Mouse (Mus musculus): ENCODE measurements around the gene Parp16. TPM values are rescaled to one million over a fixed set of nuclear protein-coding genes. Genes with fewer than 3 reads are reported as not detected.
"Not testable (repeated sequence)": the region's sequence is repeated elsewhere in the genome, so short reads cannot be mapped to it uniquely, and the experiment has no call there.

Gene Parp16
- total RNA-seq, 2 experiments from 2014 or later = 3.6 to 4.0 TPM

- DNase-seq (ENCODE audit: extremely low spot score in 1 of 2, low spot score in 2 of 2) = no peak
- intact Hi-C loops (cut with DNase I) = loop anchor here (5.0 kb wide), 1 partner anchor 65 kb away; no protein-coding TSS in a partner anchor
- H3K4me3 ChIP-seq = no peak overlapping the region
- H3K27ac ChIP-seq = no peak overlapping the region
- TF ChIP-seq CTCF (IDR thresholded peaks at IDR 0.05) = no peak
These were observed 21.8 kb downstream of the Parp16 start for GRCm38 (mm10) chr9:65216972-65217371.

DNA sequence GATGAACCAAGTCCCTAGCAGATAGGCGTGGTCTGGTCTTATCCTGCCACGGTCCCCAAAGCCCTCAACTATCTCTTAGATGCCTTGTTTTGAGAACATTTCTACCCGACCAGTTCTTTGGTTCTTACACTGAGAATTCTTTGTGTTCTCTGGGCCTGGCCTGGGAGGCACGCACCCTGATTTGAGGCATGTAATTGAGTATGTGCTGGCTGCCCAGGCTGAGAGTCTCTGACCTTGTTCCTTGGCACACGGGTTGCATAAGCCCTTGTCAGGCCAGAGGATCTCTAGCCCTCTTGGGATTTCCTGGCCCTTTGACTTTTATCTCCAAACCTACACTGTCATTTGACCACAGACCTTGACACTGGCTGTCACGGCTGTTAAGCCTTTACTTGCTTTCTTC is 22.5 kb downstream of the Parp16 start:
- no peak for TF ChIP-seq CTCF (IDR thresholded peaks at IDR 0.05)
- intact Hi-C loops (cut with DNase I) = loop anchor here (5.0 kb wide), 1 partner anchor 65 kb away; no protein-coding TSS in a partner anchor
- H3K4me3 ChIP-seq = no peak overlapping the region
- no peak overlapping the region for H3K27ac ChIP-seq
- no peak for DNase-seq (ENCODE audit: extremely low spot score in 1 of 2, low spot score in 2 of 2)

DNA sequence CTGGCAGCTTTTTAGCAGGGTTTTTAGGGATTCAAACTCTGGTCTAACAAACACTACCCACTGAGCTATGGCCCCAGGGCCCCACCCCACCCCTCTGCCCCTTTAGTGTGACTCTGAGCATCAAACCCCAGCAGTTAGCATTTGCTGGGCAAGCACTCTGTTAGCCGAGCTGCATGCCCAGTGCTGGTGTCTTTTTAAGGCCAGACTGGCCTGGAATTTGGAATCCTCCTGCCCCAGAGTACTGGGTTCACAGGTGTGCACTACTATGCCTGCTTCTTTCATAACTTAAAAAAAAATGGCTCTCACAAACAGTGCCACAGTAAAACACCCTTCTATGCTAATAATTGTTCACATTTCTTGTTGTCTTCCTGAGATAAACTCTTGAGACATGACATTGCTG is 23.8 kb downstream of the Parp16 start:
- intact Hi-C loops (cut with DNase I) = loop anchor here (5.0 kb wide), 1 partner anchor 63 kb away; no protein-coding TSS in a partner anchor
- no peak for TF ChIP-seq CTCF (IDR thresholded peaks at IDR 0.05)
- no peak overlapping the region for H3K27ac ChIP-seq
- DNase-seq (ENCODE audit: extremely low spot score in 1 of 2, low spot score in 2 of 2) = no peak
- no peak overlapping the region for H3K4me3 ChIP-seq

- H3K4me3 ChIP-seq; DNase-seq (ENCODE audit: extremely low spot score in 1 of 2, low spot score in 2 of 2); H3K27ac ChIP-seq; intact Hi-C loops (cut with DNase I): not testable (repeated sequence)
- peak; percentile 16 for TF ChIP-seq CTCF (IDR thresholded peaks at IDR 0.05)
These were observed 25.2 kb downstream of the Parp16 start for GRCm38 (mm10) chr9:65220398-65220797.

GRCm38 (mm10) chr9:65223927-65224326 is 28.8 kb downstream of the Parp16 start:
- TF ChIP-seq CTCF (IDR thresholded peaks at IDR 0.05) = no peak
- DNase-seq (ENCODE audit: extremely low spot score in 1 of 2, low spot score in 2 of 2) = no peak
- intact Hi-C loops (cut with DNase I) = no loop called here
- Histone ChIP-seq H3K4me3 (no peak overlapping the region), H3K27ac (no peak overlapping the region)

DNA sequence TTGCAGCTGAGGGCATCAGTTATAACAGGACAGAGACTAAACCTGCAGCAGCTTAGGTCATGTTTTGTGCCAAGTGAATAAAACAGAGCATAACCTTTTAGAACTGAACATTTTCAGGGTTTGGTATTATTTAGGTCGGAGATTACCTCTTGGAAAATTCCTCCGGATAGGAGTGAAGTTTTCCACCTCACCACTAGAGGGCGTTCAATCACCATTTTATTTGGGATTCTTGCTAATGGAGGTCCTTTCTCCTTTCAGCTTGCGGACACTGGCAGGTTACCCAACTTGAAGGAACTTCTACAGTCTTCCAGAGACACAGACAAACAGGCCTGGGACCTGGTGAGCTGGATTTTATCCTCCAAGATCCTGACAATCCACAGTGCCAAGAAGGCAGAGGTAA is 30.6 kb downstream of the Parp16 start:
- DNase-seq (ENCODE audit: extremely low spot score in 1 of 2, low spot score in 2 of 2) = no peak
- peak; percentile 60 for TF ChIP-seq CTCF (IDR thresholded peaks at IDR 0.05)
- H3K4me3 ChIP-seq = no peak overlapping the region
- H3K27ac ChIP-seq = no peak overlapping the region
- intact Hi-C loops (cut with DNase I) = loop anchor here (2.0 kb wide), 1 partner anchor 55 kb away; no protein-coding TSS in a partner anchor

GRCm38 (mm10) chr9:65230250-65230649 is 35.1 kb downstream of the Parp16 start:
- Histone ChIP-seq H3K27ac (no peak overlapping the region), H3K4me3 (no peak overlapping the region)
- intact Hi-C loops (cut with DNase I) = no loop called here
- no peak for TF ChIP-seq CTCF (IDR thresholded peaks at IDR 0.05)
- DNase-seq (ENCODE audit: extremely low spot score in 1 of 2, low spot score in 2 of 2) = no peak

DNA sequence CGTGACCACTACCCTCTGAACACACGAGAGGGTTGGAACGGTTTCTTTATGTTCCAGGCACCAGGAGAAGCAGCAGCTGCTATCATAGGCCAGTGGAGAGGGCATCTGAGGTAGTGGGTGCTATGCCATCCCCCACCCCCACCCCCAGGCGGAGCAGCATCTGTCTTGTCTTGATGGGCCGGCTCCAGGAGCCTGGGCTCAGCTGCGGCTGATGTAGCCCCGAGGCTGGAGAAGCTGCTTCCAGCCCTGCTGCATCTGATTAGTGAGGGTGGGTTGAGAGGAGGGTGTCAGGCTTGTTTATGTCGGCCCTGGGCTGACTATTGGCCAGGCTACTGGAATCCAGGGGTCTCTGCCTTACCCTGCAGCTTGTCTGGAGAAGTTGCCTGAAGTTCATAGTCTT is 36.1 kb downstream of the Parp16 start:
- Histone ChIP-seq H3K4me3 (no peak overlapping the region), H3K27ac (no peak overlapping the region)
- no peak for DNase-seq (ENCODE audit: extremely low spot score in 1 of 2, low spot score in 2 of 2)
- TF ChIP-seq CTCF (IDR thresholded peaks at IDR 0.05) = no peak
- intact Hi-C loops (cut with DNase I) = no loop called here

DNA sequence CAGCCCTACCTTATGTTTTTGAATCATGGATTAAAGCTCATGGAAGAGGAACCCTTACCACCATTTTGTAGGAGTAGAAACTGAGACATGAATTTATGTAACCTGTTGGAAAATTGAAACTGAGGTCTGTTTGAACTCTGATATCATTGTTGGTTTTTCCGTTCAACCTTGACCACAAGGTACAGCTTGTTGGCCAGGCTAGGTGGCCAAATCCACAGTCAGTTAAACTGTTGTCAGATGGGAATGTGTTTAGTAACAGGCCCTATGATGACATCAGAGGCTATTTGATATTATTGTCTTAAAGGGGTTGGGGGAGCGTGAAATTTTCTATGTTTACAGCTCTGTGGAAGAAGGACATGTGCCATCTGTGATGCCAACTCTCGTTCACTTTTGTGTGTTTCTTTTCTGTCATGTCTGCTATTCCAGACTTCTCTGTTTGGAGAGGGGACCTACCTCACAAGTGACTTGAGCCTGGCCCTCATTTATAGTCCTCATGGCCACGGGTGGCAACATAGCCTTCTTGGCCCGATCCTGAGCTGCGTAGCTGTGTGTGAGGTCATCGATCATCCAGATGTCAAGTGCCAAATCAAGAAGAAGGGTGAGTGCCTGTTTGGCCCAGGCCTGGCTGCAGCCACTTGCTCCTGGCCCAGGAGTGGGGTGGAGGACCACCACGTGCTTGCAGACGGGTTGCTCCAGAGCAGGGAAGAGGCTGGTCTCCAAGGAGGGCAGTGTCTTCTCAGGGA is 38.3 kb downstream of the Parp16 start:
- H3K4me3 ChIP-seq = no peak overlapping the region
- no peak for TF ChIP-seq CTCF (IDR thresholded peaks at IDR 0.05)
- no peak for DNase-seq (ENCODE audit: extremely low spot score in 1 of 2, low spot score in 2 of 2)
- H3K27ac ChIP-seq = no peak overlapping the region
- intact Hi-C loops (cut with DNase I) = no loop called here

DNA sequence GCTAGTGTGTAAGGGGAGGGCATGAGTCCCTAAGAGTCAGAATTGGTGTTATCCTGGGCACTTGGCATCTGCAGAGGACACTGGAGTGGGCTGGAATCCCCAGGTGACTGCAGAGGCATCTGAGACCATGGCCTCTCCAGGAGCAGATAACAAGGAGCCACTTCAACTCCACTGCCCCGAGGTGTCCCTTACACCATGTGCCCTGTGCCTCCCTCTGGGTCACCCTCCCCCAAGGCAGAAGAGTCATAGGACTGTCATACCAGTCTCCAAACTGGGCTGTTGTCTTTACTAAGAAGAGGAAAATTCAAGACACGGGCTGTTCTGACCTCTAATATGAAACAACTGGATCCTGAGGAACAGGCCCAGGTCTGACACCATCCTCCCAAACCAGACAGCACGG is 39.6 kb downstream of the Parp16 start:
- Histone ChIP-seq H3K27ac (no peak overlapping the region), H3K4me3 (no peak overlapping the region)
- DNase-seq (ENCODE audit: extremely low spot score in 1 of 2, low spot score in 2 of 2) = no peak
- intact Hi-C loops (cut with DNase I) = no loop called here
- TF ChIP-seq CTCF (IDR thresholded peaks at IDR 0.05) = no peak

- no peak for TF ChIP-seq CTCF (IDR thresholded peaks at IDR 0.05)
- no peak for DNase-seq (ENCODE audit: extremely low spot score in 1 of 2, low spot score in 2 of 2)
- intact Hi-C loops (cut with DNase I) = no loop called here
- no peak overlapping the region for H3K27ac ChIP-seq
- H3K4me3 ChIP-seq = no peak overlapping the region
These were observed 40.4 kb downstream of the Parp16 start for GRCm38 (mm10) chr9:65235601-65236000.

- Histone ChIP-seq H3K27ac (no peak overlapping the region), H3K4me3 (no peak overlapping the region)
- no peak for DNase-seq (ENCODE audit: extremely low spot score in 1 of 2, low spot score in 2 of 2)
- intact Hi-C loops (cut with DNase I) = no loop called here
- TF ChIP-seq CTCF (IDR thresholded peaks at IDR 0.05) = no peak
These were observed 42.5 kb downstream of the Parp16 start for GRCm38 (mm10) chr9:65237616-65238015.

- Histone ChIP-seq H3K4me3 (no peak overlapping the region), H3K27ac (no peak overlapping the region)
- DNase-seq (ENCODE audit: extremely low spot score in 1 of 2, low spot score in 2 of 2) = no peak
- TF ChIP-seq CTCF (IDR thresholded peaks at IDR 0.05) = no peak
- intact Hi-C loops (cut with DNase I) = no loop called here
These were observed 43.1 kb downstream of the Parp16 start for GRCm38 (mm10) chr9:65238191-65238760.

All from left cerebral cortex, adult 2 months (tissue).